Mouse (Mus musculus) A20 (cell line): ENCODE data around the gene Ttc28.
A peak's percentile ranks its signal among the peaks of the same experiment; 100 is the strongest.
"Not testable (repeated sequence)": the region's sequence is repeated elsewhere in the genome, so short reads cannot be mapped to it uniquely, and the experiment has no call there.

Source experiments
- DNase-seq: peaks from one replicate; pipeline ENCODE4 v3.0.0-alpha.2; 2011; ENCODE audit warnings: low read depth, low spot score

The Ttc28 gene

DNA sequence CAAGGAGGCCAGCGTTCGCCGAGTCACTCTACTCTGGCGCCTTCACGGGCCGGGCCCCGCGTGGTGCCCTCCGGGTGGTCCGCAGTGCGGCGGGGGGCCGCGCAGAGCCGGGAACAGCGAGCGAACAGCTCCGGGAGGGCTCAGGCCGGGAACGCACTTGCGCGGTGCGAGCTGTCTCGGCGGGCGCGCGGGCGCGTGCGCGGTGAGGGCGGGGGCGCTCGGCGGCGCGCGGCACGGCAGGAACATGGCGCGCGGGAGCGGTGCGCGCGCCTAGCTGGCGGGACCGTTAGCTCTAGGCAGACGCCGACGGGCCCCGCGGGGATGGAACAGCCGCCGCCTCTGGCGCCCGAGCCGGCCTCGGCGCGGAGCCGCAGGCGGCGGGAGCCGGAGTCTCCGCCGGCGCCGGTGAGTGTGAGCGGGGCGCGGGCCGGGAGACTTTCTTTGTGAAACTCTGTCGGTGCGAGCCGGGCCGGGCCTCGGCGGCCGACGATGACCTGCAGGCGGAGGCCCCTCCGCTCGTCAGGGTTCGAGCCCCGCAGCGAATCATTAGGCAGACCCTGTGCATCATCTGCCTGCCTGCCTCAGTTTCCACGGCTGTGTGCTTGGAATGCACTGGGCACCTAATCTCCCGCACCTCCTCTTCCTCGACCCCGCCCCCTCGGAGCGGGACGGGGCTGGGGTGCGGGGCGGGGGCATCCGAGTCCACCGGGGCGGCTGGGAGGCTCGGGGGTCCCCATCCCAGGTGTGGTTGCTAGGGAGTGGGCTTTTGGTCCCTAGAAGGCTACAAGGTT is at the start of gene Ttc28:
Gene Ttc28, plus strand, starts transcription at position 220 of the 791 bp plus-strand sequence.
- DNase-seq, result peak; percentile 82

GRCm38 (mm10) chr5:110831036-110831720 is 48.4 kb upstream of the Ttc28 start:
- DNase-seq, result no peak

- no peak for DNase-seq
Observed at GRCm38 (mm10) chr5:110835959-110836358, 43.6 kb upstream of the Ttc28 start.

DNA sequence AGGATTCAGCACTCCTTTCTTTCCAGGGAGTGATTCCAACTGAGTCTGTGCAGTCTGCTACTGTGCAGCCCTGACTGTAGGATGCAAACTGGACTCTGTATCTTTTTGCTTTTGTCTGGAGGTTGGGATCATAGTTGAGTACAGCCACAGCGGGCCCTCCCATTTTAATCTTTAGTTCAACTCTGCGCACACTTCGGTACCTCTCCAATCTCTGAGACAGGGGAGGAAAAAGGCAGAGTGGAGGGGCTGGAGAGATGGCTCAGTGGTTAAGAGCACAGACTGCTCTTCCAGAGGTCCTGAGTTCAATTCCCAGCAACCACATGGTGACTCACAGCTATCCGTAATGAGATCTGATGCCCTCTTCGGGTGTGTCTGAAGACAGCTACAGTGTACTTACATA is 41.6 kb upstream of the Ttc28 start:
- not testable (repeated sequence) for DNase-seq

- DNase-seq, result no peak
Observed at GRCm38 (mm10) chr5:110839038-110839677, 40.4 kb upstream of the Ttc28 start.

GRCm38 (mm10) chr5:110839678-110840365 is 39.8 kb upstream of the Ttc28 start, which contains the start of the genes Hscb and Chek2:
TSS of gene Hscb (minus strand) at chr5:110839777.
TSS of gene Chek2 (plus strand) at chr5:110839979.
- peak; percentile 97 for DNase-seq

DNA sequence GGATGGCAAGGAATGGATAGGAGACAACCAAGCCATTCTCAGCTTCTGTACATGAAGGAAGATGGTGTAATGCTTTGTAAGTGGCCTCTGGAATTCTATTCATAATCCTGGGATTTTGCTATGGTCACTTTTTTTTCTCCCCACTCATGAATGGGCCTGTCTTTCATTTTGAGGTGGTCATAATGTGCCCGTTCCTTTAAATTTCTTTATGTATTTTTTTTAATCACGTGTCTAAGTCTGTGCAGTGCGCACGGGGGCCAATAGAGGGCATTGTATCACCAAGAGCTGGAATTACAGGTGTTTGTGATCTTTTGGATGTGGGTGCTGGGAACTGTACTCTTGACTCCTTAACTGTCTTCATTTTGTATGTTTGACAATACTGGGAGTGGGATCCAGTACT is 39.1 kb upstream of the Ttc28 start:
- peak; percentile 82 for DNase-seq

GRCm38 (mm10) chr5:110841046-110841862 is 38.3 kb upstream of the Ttc28 start:
- DNase-seq, result peak; percentile 46

- DNase-seq, result no peak
Observed at GRCm38 (mm10) chr5:110852990-110853389, 26.6 kb upstream of the Ttc28 start.

DNA sequence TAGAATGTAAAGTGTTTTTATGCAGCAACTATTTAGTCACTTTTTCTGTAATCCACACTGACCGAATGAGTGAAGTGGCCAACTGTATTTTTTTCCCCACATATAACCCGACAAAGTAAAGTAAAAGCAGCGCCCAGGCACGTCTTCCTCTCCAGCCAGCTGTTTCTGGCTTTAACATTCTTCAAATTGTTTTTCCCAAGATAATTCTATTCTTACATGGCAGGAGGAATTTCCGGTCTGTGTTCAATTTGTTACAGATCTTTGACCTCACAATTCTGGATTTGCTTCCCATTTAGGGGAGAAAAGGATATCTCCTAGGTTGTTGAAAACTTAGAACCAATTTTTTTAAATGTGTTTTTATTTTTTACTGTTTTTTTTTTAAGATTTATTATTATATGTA is 22.5 kb upstream of the Ttc28 start:
- no peak for DNase-seq

DNA sequence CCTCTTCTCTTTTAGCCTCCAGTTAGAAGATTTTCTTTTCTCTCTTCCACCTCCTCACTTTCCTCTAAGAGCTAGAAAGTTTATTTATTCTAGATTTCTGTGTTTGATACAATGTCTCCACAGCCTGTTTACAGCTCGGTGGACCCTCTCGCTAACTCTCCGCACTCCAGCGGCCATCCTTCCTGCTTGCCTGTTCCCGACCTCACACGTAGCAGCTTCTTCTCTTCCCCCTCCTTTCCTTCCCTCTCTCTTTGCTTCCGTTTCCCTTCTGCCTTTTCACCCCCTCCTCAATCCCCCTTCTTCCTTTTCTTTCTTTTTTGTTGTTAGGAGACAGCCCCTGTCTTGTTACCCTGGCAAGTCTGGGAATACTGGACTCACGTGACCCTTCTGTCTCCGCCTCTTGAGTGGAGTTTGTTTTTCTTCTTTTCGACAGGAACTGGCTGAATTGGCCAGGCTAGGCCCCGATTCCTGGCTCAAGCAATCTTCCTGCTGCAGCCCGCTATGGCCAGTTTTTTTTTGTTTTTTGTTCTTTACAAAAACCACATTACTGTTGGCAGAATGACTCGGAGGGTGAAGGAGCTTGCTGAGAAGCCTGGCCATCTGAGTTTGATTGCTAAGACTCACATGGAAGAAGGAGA is 20.5 kb upstream of the Ttc28 start:
- DNase-seq, result no peak

GRCm38 (mm10) chr5:110860445-110860844 is 19.2 kb upstream of the Ttc28 start:
- DNase-seq, result no peak

- no peak for DNase-seq
Observed at GRCm38 (mm10) chr5:110868460-110868859, 11.1 kb upstream of the Ttc28 start.

- no peak for DNase-seq
Observed at GRCm38 (mm10) chr5:110869242-110869669, 10.3 kb upstream of the Ttc28 start.

GRCm38 (mm10) chr5:110873160-110873559 is 6.4 kb upstream of the Ttc28 start:
- no peak for DNase-seq

- no peak for DNase-seq
Observed at GRCm38 (mm10) chr5:110874711-110875110, 4.9 kb upstream of the Ttc28 start.

- no peak for DNase-seq
Observed at GRCm38 (mm10) chr5:110875286-110875685, 4.3 kb upstream of the Ttc28 start.

DNA sequence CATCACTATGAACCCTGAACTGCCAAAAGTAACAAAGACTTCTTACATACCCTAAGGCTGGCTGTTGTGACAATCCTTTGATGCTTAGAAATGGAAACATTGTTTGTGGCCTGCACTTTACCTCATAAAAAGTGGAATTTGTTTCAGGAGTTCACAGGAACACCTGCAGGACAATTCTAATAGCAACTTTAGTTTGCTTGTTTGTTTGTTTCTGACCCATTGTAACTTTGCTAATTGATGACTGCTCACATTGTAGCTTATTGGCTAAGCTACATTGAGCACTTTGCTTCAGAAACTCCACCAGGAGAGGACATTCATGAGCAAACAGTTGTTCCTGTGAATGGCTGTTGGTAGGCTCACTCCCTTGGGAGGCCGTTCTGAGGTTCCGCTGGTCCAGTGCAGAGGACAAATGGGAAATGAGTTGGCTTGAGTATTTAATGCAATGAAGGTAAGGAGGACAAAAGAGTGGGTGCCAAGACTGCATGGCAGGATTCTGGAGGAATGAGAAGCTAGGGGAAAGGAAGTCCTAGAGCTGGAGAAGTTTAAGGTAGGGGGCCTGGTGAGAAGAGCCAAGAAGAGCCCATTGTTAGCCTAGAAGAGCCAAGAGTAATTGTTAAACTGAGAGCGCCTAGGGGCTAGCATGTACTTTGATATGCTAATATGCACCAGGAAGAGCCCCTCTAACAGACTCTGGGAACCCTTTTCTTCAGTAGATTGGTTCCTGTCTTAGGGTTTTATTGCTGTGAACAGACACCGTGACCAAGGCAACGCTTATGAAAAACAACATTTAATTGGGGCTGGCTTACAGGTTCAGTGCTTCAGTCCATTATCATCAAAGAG is 1.7 kb upstream of the Ttc28 start:
- DNase-seq, result no peak

GRCm38 (mm10) chr5:110878526-110878925 is 1.1 kb upstream of the Ttc28 start:
- DNase-seq, result not testable (repeated sequence)
